Mouse (Mus musculus) layer of hippocampus, adult 18-20 months (tissue): Measurements from ENCODE around the gene Itprid1. TPM values are rescaled to one million over a fixed set of nuclear protein-coding genes. Genes with fewer than 3 reads are reported as not detected.

ENCODE experiments used
- total RNA-seq, 2 experiments: library from RNA; stranded (reverse); gene quantifications; 2 replicates each; pipeline ENCODE4 v1.2.3; 2021

The Itprid1 gene
- total RNA-seq, 2 experiments from 2014 or later, result 1.2 to 1.4 TPM

Other genes with a start within 250 kb of the Itprid1 start
- 100 to 1,000 TPM; 144 to 176 TPM for gene Neurod6, start 155.6 kb upstream of the Itprid1 start, total RNA-seq
- under 1 TPM; 0.64 to 0.79 TPM for gene Ppp1r17, start 180.6 kb downstream of the Itprid1 start, total RNA-seq